Mouse (Mus musculus) T-helper 2 cell (primary cell): ENCODE measurements around the gene Thoc6.

Experiments
- in situ Hi-C: fragments of 300-600 bp; cut with MboI, MseI; formaldehyde crosslinking; loops from one replicate; pipeline ENCODE4 v1.15.1; 2025; ENCODE audit warnings: high pct_unique_total_duplicates

Thoc6 gene

DNA sequence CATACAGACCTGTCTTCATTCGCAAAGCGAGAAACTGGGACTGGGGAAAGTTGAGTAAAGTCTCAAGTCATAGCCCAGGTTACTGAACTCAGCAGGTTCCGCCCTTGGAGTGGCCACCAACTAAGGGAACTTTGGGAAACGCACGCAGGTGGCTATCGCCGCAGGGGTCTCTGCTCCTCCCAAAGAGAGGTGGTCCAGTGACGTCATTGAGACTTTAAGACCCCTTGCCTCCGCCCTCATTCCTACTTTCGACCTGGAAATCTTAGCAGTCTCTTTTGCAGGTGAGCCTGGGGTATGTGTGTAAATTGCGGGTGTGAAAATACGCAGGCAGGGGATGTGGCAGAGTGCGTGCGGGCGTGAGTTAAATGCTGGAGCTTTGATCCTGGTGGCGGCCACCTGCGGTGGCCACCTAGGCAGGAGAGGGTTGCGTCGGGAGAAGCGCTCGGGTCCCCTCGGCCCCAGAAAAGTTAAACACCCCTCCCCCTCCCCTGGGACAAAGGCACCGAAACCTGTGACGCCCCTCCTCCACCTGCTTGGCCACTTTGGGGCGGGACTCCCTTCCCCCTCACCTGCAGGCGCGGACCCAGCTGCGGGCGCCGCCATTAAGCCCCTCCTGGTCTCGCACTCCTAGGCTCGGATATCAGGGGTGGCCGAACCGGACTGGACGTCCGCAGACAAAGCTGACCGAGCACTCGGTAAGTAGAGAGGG lies 5.6 kb upstream of the Thoc6 start, which contains the start of gene Cldn6:
Cldn6 (plus strand) TSS at position 123 of the 709 bp plus-strand sequence.
- in situ Hi-C loops = no loop called here

DNA sequence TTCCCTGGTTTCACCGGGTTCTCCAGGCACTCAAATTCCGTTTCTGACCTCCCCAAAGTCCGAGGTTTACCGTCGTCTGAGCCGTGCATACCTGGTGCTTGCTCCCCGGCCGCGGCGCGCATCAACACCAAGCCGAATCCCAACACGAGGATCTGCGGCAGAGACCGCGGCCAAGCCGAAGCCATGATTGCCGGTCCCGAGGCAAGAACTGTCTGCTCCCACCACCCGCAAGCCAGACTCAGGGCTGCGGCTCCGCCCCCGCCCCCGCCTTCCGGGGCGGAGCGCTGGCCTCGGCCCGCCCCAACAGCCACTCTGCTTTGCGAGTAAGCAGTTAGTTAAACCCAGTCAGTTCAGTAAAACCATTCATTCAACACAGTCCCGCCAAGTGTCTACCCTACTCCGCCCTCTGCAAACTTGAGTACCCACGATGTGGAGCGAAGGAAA lies 3.6 kb upstream of the Thoc6 start, which contains the start of gene Tnfrsf12a:
Tnfrsf12a (minus strand) TSS at position 233 of the 444 bp plus-strand sequence.
- in situ Hi-C loops = no loop called here

DNA sequence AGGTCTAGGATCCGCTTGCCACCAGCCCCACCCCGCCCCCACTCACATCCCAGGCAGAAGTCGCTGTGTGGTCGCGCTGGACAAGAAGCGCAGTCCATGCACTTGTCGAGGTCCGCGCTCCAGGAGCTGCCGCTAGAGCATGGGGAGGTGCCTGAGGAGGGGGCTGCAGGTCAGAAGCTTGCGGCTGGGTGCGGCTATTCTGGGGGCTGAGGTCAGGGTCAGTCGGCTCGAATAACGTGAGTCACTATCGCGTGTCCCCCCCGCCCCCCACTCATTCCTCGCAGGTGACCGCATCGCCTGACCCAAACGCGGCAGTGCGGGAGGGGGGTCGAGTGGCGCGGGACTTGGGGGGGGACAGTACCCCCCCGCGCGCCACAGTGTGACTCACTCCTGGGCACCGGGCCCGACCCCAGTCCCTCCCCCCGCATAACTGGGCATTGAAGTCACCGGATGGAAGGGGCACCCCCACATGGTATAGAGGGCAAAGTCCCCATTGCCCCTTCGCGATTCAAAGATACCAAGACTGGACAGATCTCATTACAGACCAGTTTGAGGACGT lies 2.9 kb upstream of the Thoc6 start:
- in situ Hi-C loops = no loop called here

DNA sequence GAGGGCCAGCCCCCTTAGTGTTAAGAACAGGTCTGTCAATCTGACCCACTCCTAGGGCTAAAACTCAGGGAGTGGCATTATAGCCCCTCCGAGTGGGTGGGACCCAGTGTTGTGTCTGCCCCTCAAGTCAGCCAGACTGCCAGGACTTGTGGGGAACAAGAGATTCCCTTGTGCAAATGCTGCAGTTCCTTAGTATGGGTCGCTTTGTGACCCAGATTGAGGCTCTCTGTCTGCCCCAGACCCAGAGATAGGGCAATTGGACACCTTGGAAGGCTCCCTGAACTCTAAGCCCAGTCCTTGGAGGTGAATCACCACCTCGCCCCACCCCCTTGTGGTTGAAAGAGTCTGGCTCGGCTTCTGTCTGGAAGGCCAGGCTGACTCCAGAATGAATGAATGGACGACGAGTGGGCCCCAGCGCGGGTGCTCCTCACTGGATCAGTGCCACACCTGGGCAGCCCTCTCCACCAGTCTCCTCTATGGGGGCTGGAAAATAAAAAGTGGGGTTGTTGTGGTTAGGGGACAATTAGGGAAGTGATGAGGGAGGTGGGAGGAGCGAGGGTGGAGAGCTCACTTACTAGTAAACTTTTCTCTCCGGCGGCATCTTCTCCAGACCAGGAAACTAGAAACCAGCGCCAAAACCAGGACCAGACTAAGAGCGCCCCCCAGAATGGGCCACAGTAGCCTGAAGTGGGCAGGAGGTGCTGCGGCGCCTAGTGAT lies 2.0 kb upstream of the Thoc6 start:
- in situ Hi-C loops = no loop called here

- in situ Hi-C loops = no loop called here
Measured at GRCm38 (mm10) chr17:23675127-23675526, 1.4 kb upstream of the Thoc6 start.

GRCm38 (mm10) chr17:23674271-23674952 lies 730 bp upstream of the Thoc6 start:
- in situ Hi-C loops = loop anchor here (5.0 kb wide), 1 partner anchor 33 kb away; no protein-coding TSS in a partner anchor

DNA sequence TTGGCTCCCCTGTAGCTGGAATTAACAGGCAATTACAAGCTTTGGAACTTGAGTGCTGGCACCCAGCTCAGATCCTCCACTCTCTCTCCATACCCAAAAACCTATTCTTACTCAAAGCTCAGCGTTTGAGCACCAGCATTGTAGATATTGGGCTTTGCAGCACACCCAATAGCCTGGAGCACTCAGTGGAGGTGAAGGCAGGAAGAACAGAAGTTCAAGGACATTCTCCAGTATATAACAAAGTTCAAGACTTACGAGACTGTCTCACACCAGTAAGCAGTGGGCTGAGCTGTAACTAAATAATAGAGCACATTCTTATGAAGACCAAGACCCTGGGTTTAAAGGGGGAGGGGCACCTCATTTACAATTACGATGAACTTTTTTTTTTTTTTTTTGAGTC lies 921 bp downstream of the Thoc6 start:
- in situ Hi-C loops = loop anchor here (5.0 kb wide), 1 partner anchor 35 kb away; no protein-coding TSS in a partner anchor

- in situ Hi-C loops = loop anchor here (5.0 kb wide), 1 partner anchor 36 kb away; no protein-coding TSS in a partner anchor
Measured at GRCm38 (mm10) chr17:23671519-23671918, 2.2 kb downstream of the Thoc6 start.

- in situ Hi-C loops = loop anchor here (5.0 kb wide), 1 partner anchor 37 kb away; no protein-coding TSS in a partner anchor
Measured at GRCm38 (mm10) chr17:23670516-23671074, 3.1 kb downstream of the Thoc6 start.

DNA sequence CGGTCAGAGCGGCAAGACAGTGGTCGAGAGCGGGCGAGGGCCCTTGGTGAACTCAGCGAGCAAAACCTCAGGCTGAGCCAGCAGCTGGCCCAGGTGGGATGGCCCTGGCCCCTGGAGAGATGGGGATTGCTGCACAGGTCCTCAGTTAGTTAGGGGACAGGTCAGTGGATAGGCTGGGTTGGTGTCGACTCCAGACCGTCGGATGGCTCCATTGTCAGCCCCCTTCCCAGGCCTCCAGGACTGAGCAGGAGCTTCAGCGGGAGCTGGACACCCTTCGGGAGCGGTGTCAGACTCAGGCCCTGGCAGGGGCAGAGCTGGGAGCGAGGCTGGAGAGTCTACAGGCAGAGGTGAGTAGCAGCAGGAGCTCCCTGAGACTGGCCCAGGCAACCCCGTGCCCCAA lies 8.2 kb downstream of the Thoc6 start:
- in situ Hi-C loops = no loop called here

GRCm38 (mm10) chr17:23664556-23665021 lies 9.1 kb downstream of the Thoc6 start:
- in situ Hi-C loops = no loop called here

DNA sequence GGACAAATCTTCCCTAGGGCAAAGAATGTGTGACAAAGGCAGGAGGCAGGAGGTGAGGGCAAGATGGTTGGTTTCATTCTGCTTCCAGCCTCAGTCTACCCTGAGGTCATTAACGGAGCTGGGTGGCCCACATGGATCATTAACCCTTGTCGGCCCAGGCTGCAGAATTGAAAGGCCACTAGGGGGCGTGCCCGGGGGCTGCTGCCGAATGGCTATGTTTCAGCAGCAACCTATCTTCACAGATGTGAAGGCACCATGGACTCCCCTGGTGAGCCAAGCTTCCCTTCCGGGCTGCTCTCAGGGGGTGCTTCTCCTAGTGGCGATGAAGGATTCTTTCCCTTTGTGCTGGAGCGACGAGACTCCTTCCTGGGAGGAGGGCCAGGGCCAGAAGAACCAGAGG lies 12.2 kb downstream of the Thoc6 start:
- in situ Hi-C loops = no loop called here

DNA sequence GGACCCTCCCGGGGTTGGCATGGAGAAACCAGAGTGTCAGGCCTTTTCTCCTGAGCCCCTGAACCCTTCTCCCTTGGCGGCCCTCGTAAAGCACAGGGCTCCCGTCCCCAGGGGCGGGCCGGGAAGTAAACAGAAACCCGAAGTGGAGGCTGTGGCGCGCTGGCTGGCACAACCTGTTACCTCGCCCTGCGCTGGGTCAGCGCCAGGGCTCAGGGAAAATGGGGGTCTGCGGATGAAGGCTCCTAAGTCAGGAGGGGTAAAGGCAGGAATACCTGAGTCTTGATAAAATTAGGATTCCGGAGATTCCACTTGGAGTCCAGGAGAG lies 12.8 kb downstream of the Thoc6 start:
- in situ Hi-C loops = no loop called here

GRCm38 (mm10) chr17:23660117-23660875 lies 13.4 kb downstream of the Thoc6 start, which contains the start of gene Bicdl2:
TSS of gene Bicdl2 (plus strand) at chr17:23660506.
- in situ Hi-C loops = no loop called here

DNA sequence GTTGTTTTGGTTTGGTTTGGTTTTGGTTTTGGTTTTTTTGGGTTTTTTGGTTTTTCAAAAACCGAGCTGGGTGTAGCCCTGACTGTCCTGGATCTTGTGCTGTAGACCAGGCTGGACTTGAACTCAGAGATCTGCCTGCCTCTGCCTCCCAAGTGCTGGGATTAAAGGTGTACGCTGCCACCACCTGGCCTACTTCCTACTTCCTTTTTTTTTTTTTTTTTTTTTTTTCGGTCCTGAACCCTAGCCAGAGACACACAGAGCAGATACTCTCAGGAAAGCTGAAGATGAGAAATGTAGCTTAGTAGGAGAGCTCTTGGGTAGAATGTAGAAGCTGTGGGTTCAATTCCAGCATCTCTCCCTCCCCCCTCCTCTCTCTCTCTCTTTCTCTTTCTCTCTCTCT lies 15.2 kb downstream of the Thoc6 start:
- in situ Hi-C loops = no loop called here

- in situ Hi-C loops = no loop called here
Measured at GRCm38 (mm10) chr17:23654410-23654809, 19.3 kb downstream of the Thoc6 start.

- in situ Hi-C loops = no loop called here
Measured at GRCm38 (mm10) chr17:23654001-23654400, 19.7 kb downstream of the Thoc6 start.

GRCm38 (mm10) chr17:23653324-23653723 lies 20.4 kb downstream of the Thoc6 start:
- in situ Hi-C loops = no loop called here

DNA sequence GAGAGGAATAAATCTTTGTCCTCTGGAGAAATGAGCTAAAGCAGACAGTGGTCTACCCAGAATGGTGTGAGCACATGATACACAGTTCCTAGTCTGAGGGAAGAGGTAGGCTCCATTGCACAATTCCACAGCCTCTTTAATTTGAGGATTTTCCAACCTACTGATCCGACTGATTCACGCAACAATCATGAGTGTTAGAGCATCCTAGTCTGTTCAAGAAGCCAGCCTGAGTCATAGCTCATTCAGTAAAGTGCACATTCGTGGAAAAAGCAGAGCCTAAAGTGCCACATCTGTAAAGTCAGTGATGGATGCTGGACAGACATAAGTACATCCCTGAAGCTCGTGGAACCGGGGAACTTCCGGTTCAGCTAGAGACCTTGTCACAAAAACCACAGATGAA lies 22.3 kb downstream of the Thoc6 start:
- in situ Hi-C loops = no loop called here

DNA sequence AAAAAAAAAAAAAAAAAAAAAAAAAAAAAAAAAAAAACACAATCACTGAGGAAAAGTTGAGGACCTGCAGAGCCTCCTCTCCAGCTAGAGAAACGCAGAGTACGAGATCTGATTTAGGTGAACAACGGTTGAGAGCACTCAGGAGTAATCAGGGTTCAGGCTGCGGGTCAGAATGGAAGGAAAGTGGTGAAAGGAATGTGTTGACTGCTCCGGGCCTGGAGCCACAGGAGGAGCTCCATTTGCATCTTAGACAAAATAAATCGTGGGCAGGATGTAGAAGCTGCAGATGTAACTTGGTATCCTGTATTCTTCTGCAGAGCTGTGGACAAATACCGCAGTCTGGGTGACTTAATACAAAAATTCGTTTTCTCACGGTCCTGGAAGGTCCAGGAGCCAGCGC lies 27.8 kb downstream of the Thoc6 start:
- in situ Hi-C loops = no loop called here
